Mouse (Mus musculus): ENCODE measurements at regions not wholly inside any gene's neighbourhood (a gene's known extent, or its start where the extent isn't known, plus 50 kb on each side); places are given as distances from the start of the nearest gene placed in this dataset.
A peak's percentile ranks its signal among the peaks of the same experiment; 100 is the strongest.

GRCm38 (mm10) chr17:75714578-75714977 is 162.8 kb upstream of the Fam98a start:
- no peak for DNase-seq (ENCODE audit: low read depth, low spot score)

DNA sequence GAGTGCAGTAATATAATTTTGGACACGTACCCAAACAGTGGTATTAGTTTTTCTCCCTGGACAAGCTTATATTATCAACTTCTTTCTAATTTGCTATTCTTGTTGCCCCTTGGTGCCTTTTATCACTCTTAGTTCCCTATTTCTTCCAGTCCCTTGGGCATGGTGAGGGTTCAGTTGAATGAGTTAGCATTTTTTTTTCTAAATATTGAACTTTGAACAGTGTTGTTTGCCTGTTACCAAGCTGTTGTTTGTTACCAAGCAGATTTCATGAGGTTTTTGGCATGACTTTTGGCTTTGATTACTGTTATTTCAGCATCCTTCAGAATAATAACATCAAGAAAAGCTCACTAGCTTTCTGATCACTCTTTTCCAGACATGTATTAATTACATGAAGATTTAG is 162.3 kb upstream of the Fam98a start:
- no peak for DNase-seq (ENCODE audit: low read depth, low spot score)

- DNase-seq (ENCODE audit: low read depth, low spot score): no peak
Measured at GRCm38 (mm10) chr17:75707687-75708086, 155.9 kb upstream of the Fam98a start.

DNA sequence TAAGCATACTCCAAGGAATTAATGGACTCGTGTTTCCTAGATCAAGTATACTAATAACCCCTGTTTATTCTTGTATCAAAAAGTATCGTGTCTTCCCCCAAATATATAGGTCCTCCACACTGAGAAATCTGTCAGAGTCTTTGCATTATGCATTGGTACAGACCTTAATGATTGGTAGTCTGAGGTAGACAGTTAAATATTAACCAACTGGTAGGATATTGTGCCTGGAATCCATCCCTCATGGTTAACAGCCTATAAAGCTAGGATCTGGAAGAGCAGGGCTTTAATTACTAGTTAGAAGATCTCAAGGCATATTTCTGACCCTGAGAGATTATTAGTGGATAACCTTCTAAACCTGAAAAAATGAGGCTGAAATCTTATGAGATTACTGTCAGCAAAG is 153.6 kb upstream of the Fam98a start:
- DNase-seq (ENCODE audit: low read depth, low spot score): no peak

DNA sequence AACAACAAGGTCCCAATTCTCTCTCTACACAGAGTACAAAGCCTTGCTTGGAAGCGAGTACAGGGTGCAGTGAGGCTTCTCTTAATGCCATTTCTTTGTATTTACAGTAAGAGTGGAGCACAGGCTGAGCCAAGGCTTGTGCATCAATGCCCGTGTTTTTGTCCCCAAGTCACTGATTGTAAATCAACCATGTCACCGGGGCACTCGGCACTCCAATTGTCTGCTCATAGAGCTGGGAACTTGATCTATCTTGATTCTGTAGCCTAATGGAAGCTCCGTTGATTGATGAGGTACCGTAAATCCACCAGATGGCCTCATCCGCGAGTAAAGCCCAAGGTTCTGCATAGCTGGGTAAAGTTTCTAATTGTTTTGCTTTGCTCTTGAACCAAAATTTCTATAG is 152.1 kb upstream of the Fam98a start:
- no peak for DNase-seq (ENCODE audit: low read depth, low spot score)

- DNase-seq (ENCODE audit: low read depth, low spot score): no peak
Measured at GRCm38 (mm10) chr17:75696729-75697103, 145.0 kb upstream of the Fam98a start.

GRCm38 (mm10) chr17:75696103-75696728 is 144.5 kb upstream of the Fam98a start:
- no peak for DNase-seq (ENCODE audit: low read depth, low spot score)

- DNase-seq (ENCODE audit: low read depth, low spot score): no peak
Measured at GRCm38 (mm10) chr17:75685927-75686326, 134.2 kb upstream of the Fam98a start.

DNA sequence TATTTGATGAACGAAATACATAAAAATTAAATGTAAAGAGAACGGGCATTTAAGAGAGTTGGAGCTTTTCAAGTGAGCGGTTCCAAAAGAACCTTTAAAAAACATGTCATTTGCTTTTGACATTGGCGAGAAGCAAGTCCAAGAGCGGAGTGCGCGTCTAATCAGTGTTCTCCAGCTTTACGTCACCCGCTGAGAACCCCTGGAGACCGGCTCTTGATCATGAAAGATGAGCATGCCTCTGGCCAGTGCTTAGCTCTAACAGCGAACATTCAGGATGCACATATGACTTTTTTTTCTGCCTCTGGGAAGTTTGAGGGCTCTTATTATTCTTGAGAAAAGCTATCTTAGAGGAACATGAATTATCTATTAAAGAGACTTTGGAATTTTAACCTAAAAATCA is 95.2 kb upstream of the Fam98a start:
- no peak for DNase-seq (ENCODE audit: low read depth, low spot score)

DNA sequence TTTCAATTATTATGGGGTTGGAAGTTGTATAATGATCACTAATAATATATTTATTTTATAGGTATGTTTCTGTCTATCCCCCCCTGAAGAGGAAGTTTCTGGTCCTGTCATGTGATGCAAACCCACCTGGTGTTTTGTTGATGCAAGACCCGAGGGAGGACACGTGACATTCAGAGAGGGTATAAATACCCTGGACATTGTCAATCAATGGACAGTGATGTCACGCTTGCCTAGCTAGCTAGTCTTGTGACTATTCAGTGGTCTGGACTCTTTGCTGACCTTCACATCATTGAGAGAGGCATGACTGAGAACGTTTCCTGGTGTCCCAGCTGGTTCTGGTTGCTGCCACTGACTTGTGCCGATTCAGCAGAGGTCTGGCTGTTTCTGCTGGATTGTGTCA is 93.0 kb upstream of the Fam98a start:
- DNase-seq (ENCODE audit: low read depth, low spot score): no peak

DNA sequence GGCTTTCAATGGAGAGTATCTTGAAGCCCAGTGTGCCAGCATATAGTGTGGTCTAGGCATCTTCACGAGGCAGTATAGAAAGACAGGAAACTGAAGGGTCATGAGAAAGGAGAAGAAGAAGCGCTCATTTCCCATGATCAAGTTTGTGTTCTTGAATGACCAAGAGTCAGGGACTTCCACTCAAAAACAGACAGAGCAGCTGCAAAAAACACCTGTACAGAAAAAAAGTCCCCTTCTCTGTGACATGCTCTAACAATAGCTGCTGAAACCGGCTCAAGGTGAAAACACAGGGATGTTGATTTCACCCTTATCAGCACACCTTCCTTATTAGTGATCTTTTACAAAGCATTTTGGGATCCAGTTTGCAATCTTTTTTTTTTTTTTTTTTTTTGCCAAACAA is 90.6 kb upstream of the Fam98a start:
- no peak for DNase-seq (ENCODE audit: low read depth, low spot score)

- DNase-seq (ENCODE audit: low read depth, low spot score): no peak
Measured at GRCm38 (mm10) chr17:75641010-75641498, 89.3 kb upstream of the Fam98a start.

GRCm38 (mm10) chr17:75640575-75640974 is 88.8 kb upstream of the Fam98a start:
- DNase-seq (ENCODE audit: low read depth, low spot score): no peak

- DNase-seq (ENCODE audit: low read depth, low spot score): no peak
Measured at GRCm38 (mm10) chr17:75629857-75630256, 78.1 kb upstream of the Fam98a start.

GRCm38 (mm10) chr17:75619472-75619871 is 67.7 kb upstream of the Fam98a start:
- no peak for DNase-seq (ENCODE audit: low read depth, low spot score)

- no peak for DNase-seq (ENCODE audit: low read depth, low spot score)
Measured at GRCm38 (mm10) chr17:75618514-75618913, 66.8 kb upstream of the Fam98a start.

GRCm38 (mm10) chr17:75617280-75617679 is 65.5 kb upstream of the Fam98a start:
- DNase-seq (ENCODE audit: low read depth, low spot score): peak; percentile 13

DNA sequence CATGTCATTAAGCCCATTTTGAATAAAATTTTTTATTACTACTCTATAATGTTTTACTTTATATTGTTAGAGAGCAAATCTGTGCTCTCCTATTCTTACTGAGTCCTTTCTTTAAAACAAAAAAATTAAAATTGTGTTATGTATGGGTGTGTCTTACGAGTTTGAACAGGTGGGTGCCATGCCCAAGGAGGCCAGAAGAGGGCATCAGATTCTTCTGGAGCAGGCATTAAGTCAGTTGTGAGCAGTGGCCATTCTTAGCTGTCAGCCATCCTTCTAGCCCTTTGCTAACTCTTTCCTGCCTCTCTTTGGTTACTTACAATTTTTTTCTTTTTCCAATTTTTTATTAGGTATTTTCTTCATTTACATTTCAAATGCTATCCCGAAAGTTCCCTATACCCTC is 63.6 kb upstream of the Fam98a start:
- no peak for DNase-seq (ENCODE audit: low read depth, low spot score)

GRCm38 (mm10) chr17:75603417-75604086 is 51.8 kb upstream of the Fam98a start:
- no peak for DNase-seq (ENCODE audit: low read depth, low spot score)
